Mouse (Mus musculus) ES-E14 (cell line): Measurements from ENCODE around the gene Sh3pxd2a.

ENCODE experiments used
- CHD2 ChIP-seq: IDR thresholded peaks from 2 replicates; pipeline ENCODE4 v1.6.1; 2014; ENCODE audit warnings: mild to moderate bottlenecking, low read depth, low read length, inconsistent platforms
- HCFC1 ChIP-seq: IDR thresholded peaks from 2 replicates; pipeline ENCODE4 v1.6.1; 2012; ENCODE audit warnings: low read length, inconsistent platforms, borderline replicate concordance; ENCODE audit not compliant: insufficient read depth
- MAFK ChIP-seq: IDR thresholded peaks from 2 replicates; pipeline ENCODE4 v1.6.1; 2014; ENCODE audit warnings: mild to moderate bottlenecking, low read depth, low read length, inconsistent platforms; ENCODE audit not compliant: insufficient read depth
- ZC3H11A ChIP-seq: IDR thresholded peaks from 2 replicates; pipeline ENCODE4 v1.6.1; 2012; ENCODE audit warnings: low read depth, mild to moderate bottlenecking, inconsistent platforms, low read length, borderline replicate concordance

GRCm38 (mm10) chr19:47222841-47223557 is 241.2 kb downstream of the Sh3pxd2a start:
- TF ChIP-seq HCFC1 (no peak), CHD2 (no peak), ZC3H11A (no peak), MAFK (no peak)
